Mouse (Mus musculus): ENCODE measurements at regions not wholly inside any gene's neighbourhood (a gene's known extent, or its start where the extent isn't known, plus 50 kb on each side); places are given as distances from the start of the nearest gene placed in this dataset.

DNA sequence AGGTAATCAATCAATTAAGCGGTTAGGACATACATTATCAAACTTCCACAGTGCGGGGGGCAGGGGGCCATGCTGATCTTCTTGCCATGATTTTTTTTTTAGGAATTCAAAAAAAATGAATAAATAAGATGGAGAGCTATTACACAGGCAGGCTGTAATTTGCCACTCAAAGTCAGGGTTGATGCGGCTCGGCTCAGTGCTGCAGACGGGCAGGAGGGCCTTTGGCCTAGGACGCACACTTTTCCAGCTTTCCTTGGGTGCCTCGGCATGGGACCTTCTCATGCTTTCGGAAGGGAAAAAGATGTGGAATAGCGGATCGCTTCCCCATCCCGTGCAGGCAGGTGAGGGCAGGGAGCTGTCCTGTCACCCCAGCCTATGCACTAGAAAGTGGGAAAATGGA, 383.4 kb upstream of the 3110018I06Rik start:
- TF ChIP-seq CTCF (IDR thresholded peaks at IDR 0.05; ENCODE audit: control insufficient read depth, insufficient read depth, insufficient read length) (no peak), MAX (IDR thresholded peaks at IDR 0.05) (no peak), MYOD1 (IDR thresholded peaks at IDR 0.05; ENCODE audit: control insufficient read depth, insufficient read length, low read depth) (no peak), MYOG (IDR thresholded peaks at IDR 0.05; ENCODE audit: control insufficient read depth, extremely low read depth, insufficient read length) (no peak), CEBPB (IDR thresholded peaks at IDR 0.05; ENCODE audit: low read depth) (no peak), FOSL1 (IDR thresholded peaks at IDR 0.05; ENCODE audit: insufficient read depth, low read length, poor library complexity, severe bottlenecking) (no peak)
